Mouse (Mus musculus): ENCODE results near the gene Itpr3. TPM values are rescaled to one million over a fixed set of nuclear protein-coding genes. Genes with fewer than 3 reads are reported as not detected.

The Itpr3 gene
- total RNA-seq, 2 experiments from 2014 or later = 2.8 to 3.0 TPM

DNA sequence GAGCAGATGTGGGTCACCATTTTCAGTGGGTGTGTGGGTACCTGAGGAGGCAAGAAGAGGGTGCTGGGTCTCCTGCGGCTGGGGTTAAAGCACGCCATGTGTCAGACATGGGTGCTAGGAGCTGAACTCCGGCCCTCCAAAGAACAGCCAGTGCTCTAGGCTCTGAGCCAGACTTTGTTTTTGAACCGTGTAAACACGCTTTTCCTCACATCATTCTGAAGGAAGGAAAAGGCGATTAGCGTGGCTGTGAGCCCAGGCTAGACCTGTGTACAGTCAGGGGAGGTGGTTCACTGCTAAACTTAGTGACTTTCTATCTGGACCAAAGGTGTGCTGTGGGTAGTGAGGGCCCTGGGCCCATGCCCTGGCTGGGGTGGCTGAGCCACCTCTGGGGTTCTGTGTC, 53.0 kb downstream of the Itpr3 start:
- DNase-seq (ENCODE audit: low spot score in 2 of 2) = no peak

DNA sequence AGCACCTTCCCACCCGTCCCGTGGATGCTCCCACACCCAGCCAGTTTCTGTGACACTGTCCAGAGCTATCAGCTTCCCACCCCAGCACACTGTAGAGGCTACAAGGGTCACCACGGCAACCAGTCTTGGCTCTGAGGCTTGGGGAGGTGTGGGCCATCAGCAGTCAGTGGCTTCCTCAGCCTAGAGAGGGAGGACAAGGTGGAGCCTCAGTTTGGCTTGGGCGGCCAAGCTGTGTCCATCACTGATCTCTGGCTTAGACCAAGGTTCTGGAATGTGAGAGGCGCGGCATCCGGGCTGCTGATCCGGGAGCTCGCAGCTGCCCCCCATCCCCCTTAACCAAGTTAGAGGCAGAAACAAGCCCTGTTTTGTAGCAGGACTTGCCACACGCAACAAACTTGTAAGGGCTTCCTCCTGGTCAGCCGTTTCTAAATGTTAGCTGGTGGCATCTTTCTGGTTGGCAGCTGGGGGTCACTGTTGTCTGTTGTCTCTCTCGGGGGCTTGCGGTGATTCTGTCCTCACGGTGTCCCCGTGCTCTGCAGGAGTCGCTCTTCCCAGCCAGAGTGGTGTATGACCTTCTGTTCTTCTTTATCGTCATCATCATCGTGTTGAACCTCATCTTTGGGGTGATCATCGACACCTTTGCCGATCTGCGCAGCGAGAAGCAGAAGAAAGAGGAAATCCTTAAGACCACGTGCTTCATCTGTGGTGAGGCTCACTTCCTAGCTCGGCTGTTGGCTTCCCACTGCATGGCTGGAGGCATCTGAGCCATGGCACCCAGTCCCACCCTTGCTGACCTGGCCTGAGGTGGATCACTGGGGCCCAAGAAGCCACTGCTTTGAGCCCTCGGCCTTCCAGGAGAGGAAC, 61.8 kb downstream of the Itpr3 start:
- DNase-seq (ENCODE audit: low spot score in 2 of 2) = no peak

DNA sequence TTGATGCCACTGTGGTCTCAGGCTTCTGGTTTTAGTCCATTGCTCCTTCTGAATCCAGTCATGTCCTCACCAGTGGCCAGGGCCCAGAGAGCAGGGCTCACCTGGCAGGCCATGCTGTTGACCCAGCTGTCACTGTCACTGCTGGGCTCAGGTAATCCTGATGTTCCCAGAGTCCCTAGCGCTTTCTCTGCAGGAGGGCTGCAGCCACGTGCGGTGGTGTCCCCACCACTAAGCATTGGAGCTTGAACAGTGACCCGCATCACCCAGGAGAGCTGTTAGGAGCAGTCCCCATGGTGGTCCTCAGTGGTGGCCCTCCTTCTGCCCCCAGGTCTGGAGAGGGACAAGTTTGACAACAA, 62.4 kb downstream of the Itpr3 start:
- DNase-seq (ENCODE audit: low spot score in 2 of 2) = no peak

DNA sequence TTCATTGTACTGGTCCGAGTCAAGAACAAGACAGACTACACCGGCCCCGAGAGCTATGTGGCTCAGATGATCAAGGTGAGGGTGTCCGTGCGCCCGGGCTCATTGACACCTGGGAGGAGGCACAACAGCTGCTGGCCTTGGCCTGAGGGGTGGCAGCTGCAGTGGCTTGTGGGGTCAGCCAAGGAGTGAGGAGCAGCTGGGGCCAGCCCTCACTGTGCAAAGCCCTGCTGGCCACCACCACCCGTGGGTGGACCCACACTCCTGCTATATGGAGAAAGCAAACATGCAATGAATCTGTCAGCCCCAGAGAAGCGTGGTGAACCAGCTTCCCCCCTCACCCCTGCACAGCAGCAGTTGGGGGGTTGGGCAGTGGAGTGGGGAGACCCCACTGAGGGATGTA, 62.9 kb downstream of the Itpr3 start:
- DNase-seq (ENCODE audit: low spot score in 2 of 2) = no peak

DNA sequence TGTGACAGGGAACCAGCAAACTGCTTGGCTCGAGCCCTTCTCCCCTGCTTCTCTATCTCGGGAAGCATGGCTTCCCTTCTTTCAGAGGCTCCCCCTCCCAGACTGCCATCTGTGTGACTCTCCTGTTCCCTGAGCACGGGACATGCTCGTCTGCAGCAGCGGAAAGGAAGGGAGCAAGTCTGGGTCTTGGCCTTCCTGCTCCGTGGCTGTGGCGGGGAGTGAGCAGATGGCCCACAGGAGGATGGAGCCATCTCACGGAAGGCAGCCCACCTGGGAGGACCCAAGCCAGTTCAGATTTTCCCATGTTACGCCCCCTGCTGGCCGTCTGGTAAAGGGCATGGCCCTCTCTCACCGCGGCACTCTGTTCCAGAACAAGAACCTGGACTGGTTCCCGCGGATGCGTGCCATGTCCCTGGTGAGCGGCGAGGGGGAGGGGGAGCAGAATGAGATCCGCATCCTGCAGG, 63.5 kb downstream of the Itpr3 start:
- peak; percentile 70 to 72 for DNase-seq (ENCODE audit: low spot score in 2 of 2)

DNA sequence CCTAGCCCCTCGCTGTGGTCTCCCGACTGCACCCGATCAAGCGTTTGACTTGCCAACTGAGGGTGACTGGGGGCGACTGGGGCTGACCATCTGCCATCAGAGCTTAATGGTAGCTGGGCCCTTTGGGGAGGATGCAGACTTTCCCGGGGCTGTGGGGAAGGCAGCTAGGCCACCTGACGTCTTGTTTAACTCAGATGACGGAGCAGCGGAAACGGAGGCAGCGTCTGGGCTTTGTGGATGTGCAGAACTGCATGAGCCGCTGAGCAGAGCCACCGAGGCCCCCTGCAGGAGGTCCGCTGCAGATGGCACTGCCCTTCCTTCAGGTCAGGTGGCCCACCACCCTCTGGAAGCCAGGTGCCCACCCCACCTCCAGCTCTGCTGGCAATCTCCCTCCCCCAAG, 64.2 kb downstream of the Itpr3 start:
- DNase-seq (ENCODE audit: low spot score in 2 of 2) = no peak

DNA sequence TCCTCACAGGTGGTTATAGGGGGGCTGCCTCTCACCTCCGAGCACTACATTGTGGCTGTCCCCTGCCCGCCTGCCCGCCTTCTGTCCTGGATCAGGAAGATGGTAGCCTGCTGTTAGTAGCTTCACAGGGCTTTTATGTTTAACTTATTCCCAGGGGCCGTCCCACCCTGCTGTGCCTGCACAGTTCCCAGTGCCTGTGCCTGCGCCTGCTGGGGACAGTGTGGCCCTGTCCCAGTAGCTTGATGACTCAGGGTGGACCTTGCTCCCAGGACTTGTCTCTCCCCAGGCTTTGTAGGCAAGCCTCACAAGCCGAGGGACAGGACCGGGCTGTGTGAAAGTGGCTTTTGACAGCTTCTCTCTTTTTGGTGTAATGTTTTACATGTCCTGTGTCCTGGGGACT, 64.7 kb downstream of the Itpr3 start:
- DNase-seq (ENCODE audit: low spot score in 2 of 2) = no peak

DNA sequence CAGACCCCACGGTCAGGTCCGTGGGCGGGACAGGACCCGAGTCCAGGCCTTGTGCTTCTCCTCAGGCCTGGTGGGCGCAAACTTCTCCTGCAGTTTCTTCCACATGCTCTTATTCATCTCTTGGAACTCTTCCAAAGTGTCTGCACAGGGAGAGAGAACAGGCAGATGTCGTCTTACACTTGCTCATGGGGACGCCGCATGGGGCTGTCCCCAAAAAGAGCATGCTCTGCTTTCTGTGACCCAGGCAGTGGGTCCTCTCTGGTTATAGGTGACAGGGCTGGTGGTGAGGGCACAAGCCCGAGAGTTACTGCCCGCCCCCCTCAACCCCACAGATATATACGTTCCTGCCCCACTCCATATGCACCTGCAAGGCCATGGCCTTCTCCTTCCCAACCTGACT, 65.6 kb downstream of the Itpr3 start:
- DNase-seq (ENCODE audit: low spot score in 2 of 2) = no peak

DNA sequence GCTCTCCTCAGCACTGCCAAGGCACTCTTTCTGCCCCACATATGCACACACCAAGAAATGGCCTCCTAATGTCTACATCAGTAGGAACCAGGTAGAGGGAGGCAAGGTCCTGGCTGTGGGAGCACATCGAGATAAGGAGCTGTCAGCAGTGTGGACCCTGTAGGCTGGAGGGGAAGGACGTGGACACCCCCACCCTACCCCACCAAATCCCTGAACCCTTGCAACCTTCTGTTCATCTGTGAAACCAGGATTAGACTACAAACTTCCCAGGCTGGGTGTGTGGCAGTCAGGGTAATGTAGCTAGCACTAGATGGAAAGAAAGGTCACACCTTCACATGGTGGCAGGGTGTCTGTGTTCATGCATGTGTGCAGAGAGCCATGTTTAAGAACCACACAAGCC, 66.0 kb downstream of the Itpr3 start:
- DNase-seq (ENCODE audit: low spot score in 2 of 2) = no peak

DNA sequence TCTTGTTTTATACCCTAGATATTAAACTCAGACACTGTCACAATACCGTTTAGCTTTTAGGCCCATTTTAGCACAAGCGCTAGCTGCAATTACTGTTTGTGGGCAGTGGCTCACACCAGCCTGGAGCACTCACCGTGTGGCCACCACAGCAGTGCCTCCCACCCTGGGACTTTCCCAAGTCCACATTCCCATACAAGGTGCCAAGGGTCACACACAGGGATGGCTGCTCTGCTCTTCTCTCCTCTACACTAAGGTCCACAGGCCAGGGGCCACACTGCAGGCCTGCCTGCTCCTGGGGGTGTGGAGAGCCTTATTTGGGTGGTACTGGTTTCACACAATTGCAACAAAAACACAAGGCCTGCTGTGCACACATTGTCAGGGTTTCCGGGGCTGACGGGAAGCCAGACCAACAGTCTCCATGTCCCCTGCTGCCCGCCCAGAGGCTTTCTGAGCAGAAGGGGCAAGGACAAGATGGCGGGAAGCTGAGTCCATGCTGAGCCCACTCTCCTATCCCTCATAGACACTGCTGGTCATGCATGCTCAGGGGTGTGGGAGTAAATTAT, 66.8 kb downstream of the Itpr3 start:
- no peak for DNase-seq (ENCODE audit: low spot score in 2 of 2)

DNA sequence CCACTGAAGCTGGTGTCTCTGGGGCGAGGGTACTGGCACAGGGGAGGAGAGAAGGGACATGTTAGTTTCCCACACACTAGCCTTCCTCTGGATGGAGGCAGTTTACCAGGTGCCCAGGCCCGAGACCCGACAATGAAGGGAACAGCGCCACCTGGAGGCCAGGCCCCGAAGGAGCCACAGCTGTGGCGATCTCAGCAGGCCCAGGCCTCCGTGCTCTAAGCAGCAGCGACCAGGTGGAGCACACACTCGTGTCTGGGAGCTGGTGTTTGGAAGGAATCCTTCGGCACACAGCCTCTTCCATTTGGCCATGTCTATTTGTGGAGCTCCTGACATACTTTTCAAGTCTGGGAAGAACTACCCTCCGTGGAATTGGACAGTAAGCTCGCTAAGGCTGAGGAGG, 68.1 kb downstream of the Itpr3 start:
- DNase-seq (ENCODE audit: low spot score in 2 of 2) = peak; percentile 79 to 86

DNA sequence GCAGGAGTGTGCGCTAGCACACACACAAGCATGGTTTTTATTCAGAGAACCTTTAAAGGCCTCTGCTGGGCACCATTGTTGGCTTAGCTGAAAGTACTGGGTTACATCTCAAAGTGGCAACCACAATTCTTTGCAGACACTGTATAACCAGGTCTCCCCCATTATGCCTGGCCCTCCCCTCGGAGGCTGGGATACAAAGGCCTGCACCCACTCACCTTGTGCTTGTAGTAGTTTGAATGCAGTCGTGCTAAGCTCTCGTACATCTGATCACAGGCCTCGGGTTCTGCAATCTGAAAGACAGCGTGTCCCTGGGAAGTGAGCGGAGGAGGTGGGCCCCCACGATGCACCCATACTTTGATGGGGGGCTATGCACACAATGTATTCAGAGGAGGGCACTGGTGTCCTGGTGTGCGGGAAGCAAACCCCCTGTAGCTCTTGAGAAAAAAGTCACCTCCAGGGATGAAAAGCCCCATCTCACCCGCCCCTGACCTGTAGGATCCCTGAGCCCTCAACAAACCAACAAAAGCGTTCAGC, 68.6 kb downstream of the Itpr3 start:
- DNase-seq (ENCODE audit: low spot score in 2 of 2) = no peak

DNA sequence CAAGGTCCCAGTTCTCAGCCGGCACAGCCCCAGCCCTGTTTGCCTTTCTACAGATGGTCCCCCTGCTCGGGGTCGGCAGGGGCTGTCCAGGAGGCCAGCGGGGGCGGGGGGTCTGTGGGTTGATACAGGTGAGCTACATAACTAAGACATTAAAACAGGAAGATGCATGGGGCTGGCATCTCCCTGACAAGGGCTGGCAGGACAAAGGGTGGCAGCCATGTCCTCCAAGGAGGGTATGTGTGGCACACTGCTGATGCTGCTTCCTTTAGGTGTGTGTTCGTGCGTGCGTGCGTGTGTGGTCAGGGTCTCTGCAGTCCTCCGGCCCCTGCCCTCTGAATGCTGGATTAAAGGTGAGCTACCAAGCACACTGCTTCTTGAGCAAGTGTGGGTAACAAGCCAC, 69.9 kb downstream of the Itpr3 start:
- no peak for DNase-seq (ENCODE audit: low spot score in 2 of 2)

DNA sequence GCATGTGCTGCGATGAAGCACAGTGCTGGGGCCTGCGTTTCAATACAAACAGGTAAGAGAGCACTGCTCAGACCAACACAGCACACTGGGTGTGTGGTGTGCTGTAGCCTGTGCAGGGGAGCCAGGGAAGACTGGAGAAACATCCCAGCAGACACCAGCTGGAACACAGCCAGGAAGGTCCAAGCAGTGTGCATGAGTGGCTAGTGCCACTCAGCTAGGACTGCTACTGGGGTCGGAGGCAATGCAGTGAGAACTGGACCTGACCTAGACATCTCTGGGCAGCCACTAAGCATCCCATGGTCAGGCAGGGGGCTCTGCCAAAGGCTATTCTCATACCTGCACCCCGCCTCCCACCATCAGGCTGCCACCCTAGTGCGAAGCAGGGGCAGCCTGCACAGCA, 71.1 kb downstream of the Itpr3 start:
- DNase-seq (ENCODE audit: low spot score in 2 of 2) = no peak

DNA sequence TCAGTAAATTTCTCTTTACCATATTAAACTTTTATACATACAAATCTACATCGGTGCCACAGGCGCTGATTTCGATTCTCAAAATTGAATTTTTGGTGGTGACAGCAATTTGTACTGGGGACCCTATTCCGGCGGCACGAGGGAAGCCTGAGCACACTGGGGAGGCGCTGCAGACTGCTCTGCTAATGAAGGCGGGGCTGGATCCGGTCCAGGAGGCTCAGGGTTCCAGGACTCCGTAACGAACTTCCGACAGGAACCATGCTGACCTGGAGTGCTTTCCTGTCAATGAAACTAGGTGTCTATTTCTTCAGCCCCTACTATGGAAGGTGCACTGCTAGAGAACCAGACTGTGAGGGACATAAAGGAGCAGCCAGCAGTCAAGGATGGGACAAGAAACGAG, 72.2 kb downstream of the Itpr3 start:
- DNase-seq (ENCODE audit: low spot score in 2 of 2) = no peak

DNA sequence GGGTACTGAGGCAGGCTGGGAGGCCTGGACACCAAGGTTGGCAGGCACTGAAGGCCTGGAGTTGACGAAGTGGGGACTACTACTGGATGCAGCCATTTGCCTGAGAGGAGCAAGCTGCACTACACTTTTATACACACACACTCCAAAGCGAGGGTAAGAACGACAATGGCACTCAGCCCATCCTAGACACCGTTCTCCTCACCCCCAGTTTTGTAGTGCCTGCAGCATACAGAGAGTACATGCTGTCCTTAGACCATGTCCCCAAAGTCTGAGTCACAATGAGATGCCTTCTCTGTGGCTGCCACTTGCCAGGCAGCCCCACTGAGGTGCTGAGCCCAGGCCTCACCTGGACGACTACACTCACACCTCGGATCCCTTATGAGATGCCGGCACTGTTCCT, 72.7 kb downstream of the Itpr3 start:
- no peak for DNase-seq (ENCODE audit: low spot score in 2 of 2)

DNA sequence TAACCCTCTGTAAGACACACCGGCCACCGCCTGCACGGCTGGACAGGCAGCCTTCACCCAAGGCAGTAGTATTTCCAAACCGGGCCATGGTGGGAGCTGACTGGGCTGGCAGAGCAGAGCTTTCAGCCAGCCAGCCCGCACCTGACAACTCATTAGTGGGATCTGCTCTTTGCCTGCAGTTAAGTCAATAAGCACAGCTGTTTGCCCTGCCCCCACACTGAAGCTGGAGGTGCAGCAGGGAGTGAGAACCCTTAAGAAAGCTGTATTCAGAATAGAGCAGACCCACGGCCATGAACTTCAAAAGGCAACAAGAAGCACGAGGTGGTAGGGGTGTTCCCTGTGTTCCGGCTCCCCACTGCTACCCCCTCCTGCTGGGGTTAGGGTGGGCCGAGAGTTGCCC, 73.1 kb downstream of the Itpr3 start:
- no peak for DNase-seq (ENCODE audit: low spot score in 2 of 2)

DNA sequence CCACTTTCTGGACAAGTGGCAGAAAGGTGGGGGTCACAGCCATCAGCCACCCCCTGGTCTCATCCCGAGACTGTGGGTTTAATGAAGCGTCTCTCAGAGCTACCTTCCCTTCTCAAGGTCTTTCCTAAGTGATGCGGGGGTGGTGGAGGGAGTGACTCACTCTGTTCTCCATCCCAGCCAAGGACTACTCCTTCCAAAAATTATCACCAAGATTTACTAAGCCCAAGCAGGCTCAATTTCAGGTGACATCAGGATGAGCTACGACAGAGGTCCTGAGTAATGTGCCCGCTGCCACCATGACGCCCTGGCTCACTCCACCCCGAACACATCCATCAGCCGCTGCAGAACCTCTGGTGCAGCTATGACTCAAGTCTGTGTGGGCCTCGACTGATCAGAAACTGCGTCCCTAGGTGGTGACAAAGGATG, 74.1 kb downstream of the Itpr3 start:
- peak; percentile 54 to 56 for DNase-seq (ENCODE audit: low spot score in 2 of 2)

DNA sequence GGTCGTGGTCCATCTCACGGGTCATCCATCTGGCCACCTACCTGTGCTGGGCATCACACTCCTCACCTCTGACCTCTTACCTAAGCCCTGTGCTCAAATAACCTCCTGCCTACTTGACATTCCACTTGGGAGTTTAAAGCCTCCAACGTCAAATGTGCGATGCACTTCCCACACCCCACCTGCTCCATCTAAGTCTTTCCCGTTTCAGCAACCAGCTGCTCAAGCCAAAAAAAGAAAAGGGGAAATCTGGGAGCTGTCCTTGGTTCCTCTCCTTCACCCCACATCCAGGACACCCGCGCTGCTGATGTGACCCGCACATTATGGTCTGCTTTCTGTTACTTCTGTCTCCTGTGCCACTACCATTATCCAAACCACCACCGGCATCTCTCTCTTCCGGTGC, 75.1 kb downstream of the Itpr3 start:
- DNase-seq (ENCODE audit: low spot score in 2 of 2) = no peak

DNA sequence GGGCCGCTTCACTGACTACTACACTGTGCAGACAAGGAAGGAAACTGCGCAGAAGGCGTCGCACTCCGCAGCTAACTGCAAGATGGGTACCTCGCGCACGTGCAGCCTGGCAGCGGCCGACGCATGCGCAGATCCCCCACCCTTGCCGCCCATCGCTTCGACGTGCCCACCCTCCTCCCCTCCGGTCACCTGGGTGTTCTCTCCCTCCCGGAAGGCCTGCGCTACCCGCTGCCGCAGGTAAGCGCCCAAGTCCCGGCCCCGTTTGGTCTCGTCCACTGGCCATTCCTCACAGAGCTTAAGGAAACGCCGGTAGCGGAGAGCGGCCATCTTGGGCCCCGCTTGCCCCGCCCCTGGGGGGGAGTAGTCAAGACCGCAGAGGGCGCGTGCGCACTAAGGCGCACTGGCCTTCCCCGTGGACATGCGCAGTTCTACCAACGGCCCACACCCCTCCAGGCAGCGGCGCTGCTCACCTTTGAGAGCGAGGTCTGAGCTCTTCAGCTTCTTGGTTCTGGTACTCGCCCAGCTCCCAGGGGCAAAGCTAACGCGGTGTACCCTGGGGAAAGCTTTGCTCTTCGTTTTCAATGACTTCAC, 76.5 kb downstream of the Itpr3 start, which contains the start of gene Uqcc2:
TSS of gene Uqcc2 (minus strand) at position 366 of the 591 bp plus-strand sequence.
- peak; percentile 95 to 96 for DNase-seq (ENCODE audit: low spot score in 2 of 2)

DNA sequence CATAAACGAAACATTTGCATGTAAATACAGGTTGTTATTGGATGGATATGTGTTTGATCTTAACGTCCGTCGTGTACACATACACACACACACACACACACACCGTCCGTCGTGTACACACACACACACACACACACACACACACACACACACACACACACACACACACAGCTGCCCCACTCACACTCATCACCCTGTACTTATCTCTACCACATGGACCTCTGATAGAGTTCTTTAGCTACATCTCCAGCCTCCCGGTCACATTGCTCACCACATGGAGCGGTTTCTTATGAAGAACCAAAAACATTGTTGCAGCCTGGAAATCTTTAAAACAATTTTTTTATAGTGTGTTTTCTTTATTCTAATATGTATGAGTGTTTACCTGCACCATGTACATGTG, 77.1 kb downstream of the Itpr3 start:
- no peak for DNase-seq (ENCODE audit: low spot score in 2 of 2)

DNA sequence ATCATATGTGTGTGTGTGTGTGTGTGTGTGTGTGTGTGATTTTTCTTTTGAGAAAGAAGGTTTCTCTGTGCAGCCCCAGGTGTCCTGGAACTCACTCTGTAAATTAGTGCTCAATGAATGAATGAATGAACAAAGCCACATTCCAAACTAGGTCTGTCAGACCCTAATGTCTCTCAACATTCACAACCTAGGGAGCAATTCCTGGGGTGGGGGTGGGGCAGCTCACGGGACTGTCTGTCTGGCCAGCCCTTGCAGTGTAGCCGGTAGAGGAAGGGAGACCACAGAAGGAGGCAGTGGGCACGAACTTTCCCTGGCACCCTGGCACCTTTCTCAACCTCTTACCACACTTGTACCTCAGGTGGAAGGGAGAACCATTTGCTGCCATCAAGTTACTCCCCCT, 77.6 kb downstream of the Itpr3 start:
- DNase-seq (ENCODE audit: low spot score in 2 of 2) = no peak

Data from left cerebral cortex, adult 18-20 months (tissue).